Mouse (Mus musculus): ENCODE data around the gene Dnmt3a. TPM values are rescaled to one million over a fixed set of nuclear protein-coding genes. Genes with fewer than 3 reads are reported as not detected.
A peak's percentile ranks its signal among the peaks of the same experiment; 100 is the strongest.

Dnmt3a gene
- polyA plus RNA-seq, 1 experiment from 2014 or later = 83.1 TPM

GRCm38 (mm10) chr12:3889875-3890635 is 84.2 kb downstream of the Dnmt3a start:
- Histone ChIP-seq H3K36me3 (ENCODE audit: control insufficient read depth, insufficient read depth, low read length) (peaks cover 18% of the 10 kb centered on the region), H3K4me2 (replicated peaks; ENCODE audit: low read depth, low read length) (0 out of 2 replicates have a peak overlapping the region, but pooled peaks have one; percentile 55), H3K4me3 (ENCODE audit: low read depth, low read length) (no peak overlapping the region), H3K27ac (ENCODE audit: low read length) (no peak overlapping the region), H3K4me1 (ENCODE audit: control insufficient read depth, insufficient read depth, low read length) (peaks cover 74% of the 10 kb centered on the region), H3K9ac (replicated peaks; ENCODE audit: low read depth, low read length) (no peak overlapping the region), H3K27me3 (ENCODE audit: control insufficient read depth, insufficient read depth, low read length) (no peaks in the 10 kb centered on the region), H3K9me3 (ENCODE audit: control insufficient read depth, low read depth, low read length) (no peaks in the 10 kb centered on the region)
- ATAC-seq (ENCODE audit: insufficient number of reproducible peaks, insufficient read depth, low FRiP score, low read depth) = no peak
- WGBS = 33% methylated on average over 7 of the region's 7 CpGs

DNA sequence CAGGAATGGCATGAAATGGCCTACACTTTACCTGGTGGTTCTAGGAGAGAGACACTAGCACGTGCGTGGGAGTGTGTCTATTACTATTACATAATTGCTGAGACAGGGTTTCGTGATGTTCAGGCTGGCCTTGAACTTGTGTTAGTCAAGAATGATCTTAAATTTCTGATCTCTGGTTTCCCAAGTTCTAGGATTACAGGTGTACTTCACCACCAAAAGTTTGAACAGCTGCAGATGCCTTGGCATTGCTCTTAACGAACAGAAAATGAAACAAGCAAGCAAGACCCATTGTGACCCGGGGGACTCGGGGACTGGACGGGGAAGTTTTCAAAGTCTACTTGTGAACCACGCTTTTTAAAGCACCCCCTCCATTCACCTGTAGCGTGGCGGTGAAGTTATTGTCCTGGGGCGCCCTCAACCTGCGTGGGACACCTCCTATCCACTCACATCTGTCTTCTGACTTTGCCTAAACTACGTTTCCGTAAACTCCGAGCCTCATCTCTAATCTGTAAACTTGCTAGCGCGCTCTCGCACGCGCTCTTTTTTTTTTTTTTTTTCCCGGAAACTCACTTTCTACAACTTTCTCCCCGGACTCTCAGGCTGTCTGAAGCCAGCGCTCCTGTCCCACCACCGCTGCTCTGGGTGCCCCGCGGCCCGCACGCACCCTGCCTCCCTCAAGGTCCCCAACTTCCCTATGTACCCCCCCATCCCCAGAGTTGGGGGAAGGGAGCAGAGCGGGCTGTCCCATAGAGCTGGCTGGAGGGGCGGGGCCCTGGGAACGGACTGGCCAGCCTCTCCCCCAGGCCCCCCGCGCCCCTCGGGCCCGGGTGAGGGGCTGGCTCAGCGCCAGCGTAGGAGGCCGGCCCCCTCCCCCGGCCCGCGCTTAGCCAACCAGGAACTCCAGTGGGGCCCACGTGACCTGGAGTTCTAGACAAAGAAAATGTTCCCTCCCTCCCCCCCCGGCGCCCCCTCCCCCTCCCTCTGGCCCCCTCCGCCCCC is 85.2 kb downstream of the Dnmt3a start:
- H3K27ac ChIP-seq (ENCODE audit: low read length) = peak overlapping the region; percentile 95
- H3K4me3 ChIP-seq (ENCODE audit: low read depth, low read length) = peak overlapping the region; percentile 44
- 2% methylated on average over 43 of the region's 45 CpGs for WGBS
- H3K36me3 ChIP-seq (ENCODE audit: control insufficient read depth, insufficient read depth, low read length) = peaks cover 24% of the 10 kb centered on the region
- ATAC-seq (ENCODE audit: insufficient number of reproducible peaks, insufficient read depth, low FRiP score, low read depth) = peak; percentile 66
- peak overlapping the region; percentile 55 for H3K4me2 ChIP-seq (replicated peaks; ENCODE audit: low read depth, low read length)
- H3K9ac ChIP-seq (replicated peaks; ENCODE audit: low read depth, low read length) = peak overlapping the region; percentile 50
- H3K9me3 ChIP-seq (ENCODE audit: control insufficient read depth, low read depth, low read length) = no peaks in the 10 kb centered on the region
- H3K27me3 ChIP-seq (ENCODE audit: control insufficient read depth, insufficient read depth, low read length) = no peaks in the 10 kb centered on the region
- H3K4me1 ChIP-seq (ENCODE audit: control insufficient read depth, insufficient read depth, low read length) = peaks cover 70% of the 10 kb centered on the region

DNA sequence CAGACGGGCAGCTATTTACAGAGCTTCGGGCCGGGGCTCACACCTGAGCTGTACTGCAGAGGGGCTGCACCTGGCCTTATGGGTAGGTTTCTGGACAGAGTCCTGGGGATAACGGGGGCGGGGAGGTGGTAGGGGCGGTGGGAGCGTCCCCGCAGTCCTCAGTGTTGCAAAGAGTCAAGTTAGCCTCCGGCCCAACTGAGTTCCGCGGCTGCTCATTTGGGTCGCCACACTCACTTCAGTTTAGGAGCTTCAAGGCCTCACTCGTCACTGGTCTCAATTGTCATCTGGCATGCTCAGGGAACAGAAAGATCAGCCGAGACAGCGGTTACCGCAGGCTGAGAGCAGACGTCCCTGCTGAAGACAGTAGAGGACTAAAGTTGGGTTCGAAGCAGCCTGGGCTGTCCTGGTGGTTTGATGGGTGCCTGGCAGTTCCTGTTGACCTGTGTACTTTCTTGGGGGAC is 86.0 kb downstream of the Dnmt3a start:
- Histone ChIP-seq H3K4me1 (ENCODE audit: control insufficient read depth, insufficient read depth, low read length) (peaks cover 64% of the 10 kb centered on the region), H3K4me3 (ENCODE audit: low read depth, low read length) (peak overlapping the region; percentile 44)

DNA sequence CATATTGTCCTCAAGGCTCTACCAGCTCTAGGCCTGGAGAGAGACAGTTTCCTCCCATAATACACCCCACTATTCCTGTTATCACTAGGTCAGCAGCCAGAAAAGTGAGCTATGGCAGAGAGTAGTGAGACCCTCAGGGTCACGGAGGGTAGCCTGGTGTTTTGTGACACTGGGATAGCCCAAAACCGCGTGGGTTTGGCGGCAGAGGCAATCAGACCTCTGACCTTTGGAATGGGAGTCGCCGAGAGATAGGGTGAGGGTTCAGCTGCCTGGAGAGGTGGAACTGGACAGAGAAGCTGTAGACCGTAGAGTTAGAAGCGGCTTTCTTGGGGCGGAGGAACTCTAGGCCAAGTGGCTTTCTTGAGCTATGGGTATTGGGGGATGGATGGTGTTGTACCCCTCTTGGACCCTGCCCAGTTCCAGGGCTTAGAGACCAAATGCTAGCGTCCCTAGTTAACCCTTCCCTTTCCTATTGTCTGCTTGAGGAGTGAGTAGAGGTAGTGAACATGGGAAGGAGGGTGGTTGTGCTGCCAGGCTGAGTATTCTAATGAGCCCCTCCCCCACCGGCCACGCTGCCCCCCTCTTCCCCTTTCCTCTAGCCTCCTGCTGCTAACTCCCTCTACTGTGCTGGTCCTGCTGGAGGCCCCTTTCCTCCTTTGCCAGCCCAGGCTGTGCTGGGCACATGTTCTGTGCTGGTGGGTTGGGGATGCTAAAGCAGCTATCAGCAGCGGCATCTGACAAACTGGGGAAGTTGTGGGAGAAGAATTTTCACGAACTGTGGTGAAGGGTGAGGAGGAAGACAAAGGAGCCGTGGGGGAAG is 86.6 kb downstream of the Dnmt3a start:
- WGBS = 5% methylated on average over 15 of the region's 15 CpGs
- peaks cover 57% of the 10 kb centered on the region for H3K4me1 ChIP-seq (ENCODE audit: control insufficient read depth, insufficient read depth, low read length)
- ATAC-seq (ENCODE audit: insufficient number of reproducible peaks, insufficient read depth, low FRiP score, low read depth) = 0 out of 2 replicates have a peak, but pooled peaks have one; percentile 3

More for the DNA sequence above, 86.0 kb downstream of the Dnmt3a start:
- no peaks in the 10 kb centered on the region for H3K27me3 ChIP-seq (ENCODE audit: control insufficient read depth, insufficient read depth, low read length)
- peak; percentile 59 for ATAC-seq (ENCODE audit: insufficient number of reproducible peaks, insufficient read depth, low FRiP score, low read depth)
- peak overlapping the region; percentile 95 for H3K27ac ChIP-seq (ENCODE audit: low read length)
- H3K36me3 ChIP-seq (ENCODE audit: control insufficient read depth, insufficient read depth, low read length) = peaks cover 31% of the 10 kb centered on the region
- H3K9me3 ChIP-seq (ENCODE audit: control insufficient read depth, low read depth, low read length) = no peaks in the 10 kb centered on the region
- WGBS = 3% methylated on average over 18 of the region's 18 CpGs
- peak overlapping the region; percentile 55 for H3K4me2 ChIP-seq (replicated peaks; ENCODE audit: low read depth, low read length)
- H3K9ac ChIP-seq (replicated peaks; ENCODE audit: low read depth, low read length) = peak overlapping the region; percentile 50

GRCm38 (mm10) chr12:3893335-3893734 is 87.5 kb downstream of the Dnmt3a start:
- Histone ChIP-seq H3K27ac (ENCODE audit: low read length) (peak overlapping the region; percentile 95; the same call in 1 of the 2 replicates), H3K4me3 (ENCODE audit: low read depth, low read length) (peak overlapping the region; percentile 44; the same call in 1 of the 2 replicates), H3K36me3 (ENCODE audit: control insufficient read depth, insufficient read depth, low read length) (peaks cover 46% of the 10 kb centered on the region), H3K4me2 (replicated peaks; ENCODE audit: low read depth, low read length) (peak overlapping the region; percentile 55), H3K4me1 (ENCODE audit: control insufficient read depth, insufficient read depth, low read length) (peaks cover 48% of the 10 kb centered on the region), H3K27me3 (ENCODE audit: control insufficient read depth, insufficient read depth, low read length) (no peaks in the 10 kb centered on the region), H3K9me3 (ENCODE audit: control insufficient read depth, low read depth, low read length) (no peaks in the 10 kb centered on the region), H3K9ac (replicated peaks; ENCODE audit: low read depth, low read length) (no peak overlapping the region)
- 44% methylated on average over 6 of the region's 6 CpGs for WGBS
- no peak for ATAC-seq (ENCODE audit: insufficient number of reproducible peaks, insufficient read depth, low FRiP score, low read depth)

More for the DNA sequence above, 86.6 kb downstream of the Dnmt3a start:
- Histone ChIP-seq H3K27me3 (ENCODE audit: control insufficient read depth, insufficient read depth, low read length) (no peaks in the 10 kb centered on the region), H3K4me2 (replicated peaks; ENCODE audit: low read depth, low read length) (peak overlapping the region; percentile 55), H3K4me3 (ENCODE audit: low read depth, low read length) (peak overlapping the region; percentile 44), H3K27ac (ENCODE audit: low read length) (peak overlapping the region; percentile 95), H3K9ac (replicated peaks; ENCODE audit: low read depth, low read length) (peak overlapping the region; percentile 50), H3K9me3 (ENCODE audit: control insufficient read depth, low read depth, low read length) (no peaks in the 10 kb centered on the region), H3K36me3 (ENCODE audit: control insufficient read depth, insufficient read depth, low read length) (peaks cover 38% of the 10 kb centered on the region)

DNA sequence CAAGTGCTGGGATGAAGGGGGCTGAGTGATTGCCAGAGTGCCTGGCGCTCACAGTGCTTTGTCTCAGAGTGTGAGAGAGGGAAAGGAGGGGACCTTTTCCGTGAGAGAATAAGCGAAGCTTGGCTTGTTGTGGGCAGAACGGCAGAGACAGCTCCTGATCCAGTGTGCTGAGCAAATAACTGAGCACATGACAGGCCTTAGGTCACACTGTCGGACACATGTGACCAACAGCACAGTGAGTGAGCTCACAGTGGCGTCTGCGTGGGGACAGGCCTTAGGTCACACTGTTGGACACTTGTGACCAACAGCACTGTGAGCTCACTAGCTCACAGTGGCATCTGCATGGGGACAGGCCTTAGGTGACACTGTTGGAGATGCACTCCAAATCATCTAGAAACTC is 88.7 kb downstream of the Dnmt3a start:
- Histone ChIP-seq H3K9ac (replicated peaks; ENCODE audit: low read depth, low read length) (no peak overlapping the region), H3K4me3 (ENCODE audit: low read depth, low read length) (no peak overlapping the region), H3K9me3 (ENCODE audit: control insufficient read depth, low read depth, low read length) (no peaks in the 10 kb centered on the region), H3K4me2 (replicated peaks; ENCODE audit: low read depth, low read length) (no peak overlapping the region), H3K27me3 (ENCODE audit: control insufficient read depth, insufficient read depth, low read length) (no peaks in the 10 kb centered on the region), H3K36me3 (ENCODE audit: control insufficient read depth, insufficient read depth, low read length) (peaks cover 48% of the 10 kb centered on the region), H3K27ac (ENCODE audit: low read length) (no peak overlapping the region), H3K4me1 (ENCODE audit: control insufficient read depth, insufficient read depth, low read length) (peaks cover 37% of the 10 kb centered on the region)
- 69% methylated on average over 7 of the region's 7 CpGs for WGBS
- no peak for ATAC-seq (ENCODE audit: insufficient number of reproducible peaks, insufficient read depth, low FRiP score, low read depth)

DNA sequence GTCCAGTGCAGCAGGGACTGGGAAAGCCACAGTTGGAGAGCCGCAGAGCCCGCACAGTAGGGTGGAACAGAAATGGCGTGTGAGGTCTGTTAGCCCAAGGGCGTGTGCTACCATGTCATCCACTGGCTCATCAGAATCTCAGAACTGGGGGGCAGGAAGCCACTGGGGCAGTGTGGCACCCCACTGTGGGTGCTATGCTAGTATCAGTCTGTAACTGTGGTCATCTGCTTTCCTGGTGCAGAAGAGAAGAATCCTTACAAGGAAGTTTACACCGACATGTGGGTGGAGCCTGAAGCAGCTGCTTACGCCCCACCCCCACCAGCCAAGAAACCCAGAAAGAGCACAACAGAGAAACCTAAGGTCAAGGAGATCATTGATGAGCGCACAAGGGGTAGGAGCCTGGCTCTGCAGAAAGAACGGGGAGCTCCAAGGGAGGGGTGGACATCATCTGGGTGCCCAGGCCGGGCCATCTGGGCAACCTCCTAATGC is 91.3 kb downstream of the Dnmt3a start:
- no peaks in the 10 kb centered on the region for H3K9me3 ChIP-seq (ENCODE audit: control insufficient read depth, low read depth, low read length)
- H3K27ac ChIP-seq (ENCODE audit: low read length) = no peak overlapping the region
- H3K36me3 ChIP-seq (ENCODE audit: control insufficient read depth, insufficient read depth, low read length) = peaks cover 69% of the 10 kb centered on the region
- H3K27me3 ChIP-seq (ENCODE audit: control insufficient read depth, insufficient read depth, low read length) = no peaks in the 10 kb centered on the region
- ATAC-seq (ENCODE audit: insufficient number of reproducible peaks, insufficient read depth, low FRiP score, low read depth) = no peak
- no peak overlapping the region for H3K9ac ChIP-seq (replicated peaks; ENCODE audit: low read depth, low read length)
- 87% methylated on average over 9 of the region's 9 CpGs for WGBS
- no peak overlapping the region for H3K4me3 ChIP-seq (ENCODE audit: low read depth, low read length)
- no peak overlapping the region for H3K4me2 ChIP-seq (replicated peaks; ENCODE audit: low read depth, low read length)
- peaks cover 18% of the 10 kb centered on the region for H3K4me1 ChIP-seq (ENCODE audit: control insufficient read depth, insufficient read depth, low read length)

All from stomach, embryonic 14.5 days (tissue).